Comparison of ENCODE assay signal across 8 mouse cellular contexts in genomic region chr2:128310081-128310480, GRCm38 (mm10).
A peak's percentile ranks its signal among the peaks of the same experiment; 100 is the strongest.
DNase-seq lines count a peak whose midpoint lies in the region; ATAC-seq and TF ChIP-seq lines count a peak whose summit lies in the region.

No protein-coding gene starts in this region.

- peak overlapping the region; percentile 31 for H3K4me2 ChIP-seq in embryonic facial prominence, embryonic 14.5 days (ENCODE audit: low read depth, low read length)
- peak overlapping the region; percentile 31; the same call in 1 of the 2 replicates for H3K4me2 ChIP-seq in heart, embryonic 14.5 days (ENCODE audit: low read length)
- no peak overlapping the region for H3K4me2 ChIP-seq in hindbrain, embryonic 16.5 days (ENCODE audit: low read length)

- no peak overlapping the region for H3K9ac ChIP-seq in embryonic facial prominence, embryonic 14.5 days (ENCODE audit: low read depth, low read length)
- peak overlapping the region; percentile 14; the same call in 1 of the 2 replicates for H3K9ac ChIP-seq in heart, embryonic 14.5 days (ENCODE audit: low read length)
- no peak overlapping the region for H3K9ac ChIP-seq in hindbrain, embryonic 16.5 days (ENCODE audit: low read depth, low read length)

- 20% methylated on average over 5 of the region's 5 CpGs for WGBS in embryonic facial prominence, embryonic 14.5 days
- WGBS in embryonic facial prominence, embryonic 10.5 days = 41% methylated on average over 5 of the region's 5 CpGs
- WGBS in heart, embryonic 14.5 days = 10% methylated on average over 5 of the region's 5 CpGs
- 36% methylated on average over 5 of the region's 5 CpGs for WGBS in hindbrain, embryonic 16.5 days

- H3K9me3 ChIP-seq in embryonic facial prominence, embryonic 14.5 days (ENCODE audit: control insufficient read depth, low read length) = no peaks in the 10 kb centered on the region
- H3K9me3 ChIP-seq in embryonic facial prominence, embryonic 10.5 days = no peaks in the 10 kb centered on the region
- no peaks in the 10 kb centered on the region for H3K9me3 ChIP-seq in heart, embryonic 14.5 days (ENCODE audit: control insufficient read depth, low read length)
- H3K9me3 ChIP-seq in hindbrain, embryonic 16.5 days (ENCODE audit: control insufficient read depth, low read length) = no peaks in the 10 kb centered on the region

- peak; percentile 89 for DNase-seq in embryonic facial prominence, embryonic 14.5 days (ENCODE audit: low spot score)
- DNase-seq in embryonic facial prominence, embryonic 10.5 days (ENCODE audit: low spot score) = no peak
- peak; percentile 83 for DNase-seq in brain, embryonic 14.5 days (ENCODE audit: low read depth)
- peak; percentile 48 to 78 for DNase-seq in layer of hippocampus, postnatal 25 days (ENCODE audit: extremely low spot score in 1 of 2, low spot score in 1 of 2)
- peak; percentile 71 for DNase-seq in ovary, postnatal 36 days (ENCODE audit: low spot score)

- no peaks in the 10 kb centered on the region for H3K27me3 ChIP-seq in embryonic facial prominence, embryonic 14.5 days (replicated peaks; ENCODE audit: control insufficient read depth, insufficient read depth, low read length)
- H3K27me3 ChIP-seq in embryonic facial prominence, embryonic 10.5 days (replicated peaks; ENCODE audit: low read depth, poor library complexity, severe bottlenecking) = peaks cover 15% of the 10 kb centered on the region
- no peaks in the 10 kb centered on the region for H3K27me3 ChIP-seq in heart, embryonic 14.5 days (ENCODE audit: control insufficient read depth, insufficient read depth, low read length)
- H3K27me3 ChIP-seq in hindbrain, embryonic 16.5 days (replicated peaks; ENCODE audit: control insufficient read depth, insufficient read depth, low read length) = no peaks in the 10 kb centered on the region

- ATAC-seq in embryonic facial prominence, embryonic 14.5 days (ENCODE audit: low read depth) = no peak; the same call in 1 of the 2 replicates
- ATAC-seq in heart, embryonic 14.5 days (ENCODE audit: insufficient number of reproducible peaks, insufficient read depth, low FRiP score, low read depth) = no peak
- no peak for ATAC-seq in granulocyte monocyte progenitor cell, adult 5-6 weeks (replicated peaks; ENCODE audit: poor library complexity, severe bottlenecking)
- ATAC-seq in hindbrain, embryonic 16.5 days = no peak

- no peak overlapping the region for H3K4me3 ChIP-seq in embryonic facial prominence, embryonic 14.5 days (ENCODE audit: low read depth, low read length)
- no peak overlapping the region for H3K4me3 ChIP-seq in embryonic facial prominence, embryonic 10.5 days
- no peak overlapping the region for H3K4me3 ChIP-seq in heart, embryonic 14.5 days (ENCODE audit: control insufficient read depth in 1 of 2, insufficient read depth in 1 of 2, low read depth in 1 of 2, low read length in 2 of 2)
- no peak overlapping the region for H3K4me3 ChIP-seq in hindbrain, embryonic 16.5 days (ENCODE audit: low read length)

- peaks cover 29% of the 10 kb centered on the region for H3K4me1 ChIP-seq in embryonic facial prominence, embryonic 14.5 days (ENCODE audit: control insufficient read depth, insufficient read depth, low read length)
- H3K4me1 ChIP-seq in embryonic facial prominence, embryonic 10.5 days = peaks cover 42% of the 10 kb centered on the region
- H3K4me1 ChIP-seq in heart, embryonic 14.5 days (ENCODE audit: control insufficient read depth in 2 of 2, insufficient read depth in 2 of 2, low read length in 2 of 2) = peaks cover 34 to 52% of the 10 kb centered on the region in 2 experiments
- H3K4me1 ChIP-seq in hindbrain, embryonic 16.5 days (ENCODE audit: control insufficient read depth, insufficient read depth, low read depth, low read length) = peaks cover 11% of the 10 kb centered on the region

- H3K27ac ChIP-seq in embryonic facial prominence, embryonic 14.5 days (replicated peaks; ENCODE audit: low read depth, low read length) = peak overlapping the region; percentile 23; the same call in 1 of the 2 replicates
- H3K27ac ChIP-seq in embryonic facial prominence, embryonic 10.5 days (replicated peaks) = no peak overlapping the region
- peak overlapping the region; percentile 46 to 64 for H3K27ac ChIP-seq in heart, embryonic 14.5 days (replicated peaks in 1 of 2; ENCODE audit: control insufficient read depth in 1 of 2, insufficient read depth in 1 of 2, low read depth in 2 of 2, low read length in 2 of 2)
- no peak overlapping the region for H3K27ac ChIP-seq in hindbrain, embryonic 16.5 days (ENCODE audit: low read depth, low read length)

- H3K36me3 ChIP-seq in embryonic facial prominence, embryonic 14.5 days (ENCODE audit: control insufficient read depth, insufficient read depth, low read length) = no peaks in the 10 kb centered on the region
- H3K36me3 ChIP-seq in embryonic facial prominence, embryonic 10.5 days (replicated peaks) = no peaks in the 10 kb centered on the region
- no peaks in the 10 kb centered on the region for H3K36me3 ChIP-seq in heart, embryonic 14.5 days (ENCODE audit: control insufficient read depth, insufficient read depth, low read length)
- no peaks in the 10 kb centered on the region for H3K36me3 ChIP-seq in hindbrain, embryonic 16.5 days (ENCODE audit: control insufficient read depth, insufficient read depth, low read length)

- no peak for TF ChIP-seq POLR2A in brain, embryonic 14.5 days (IDR thresholded peaks at IDR 0.05; ENCODE audit: borderline replicate concordance, extremely low read depth, insufficient read depth, insufficient read length, poor library complexity, severe bottlenecking)

- no peak for TF ChIP-seq CTCF in brain, embryonic 14.5 days (IDR thresholded peaks at IDR 0.05; ENCODE audit: borderline replicate concordance, extremely low read depth, insufficient read depth, insufficient read length)

Comparison
In these comparisons a context has a peak if more than half of its experiments do, and no peak if none do; other contexts are left out.
1. H3K27ac ChIP-seq: peak in embryonic facial prominence, embryonic 14.5 days (single experiment) and heart, embryonic 14.5 days (2 of 2); none in embryonic facial prominence, embryonic 10.5 days (single experiment) and hindbrain, embryonic 16.5 days (single experiment).